In the genomic region with DNA sequence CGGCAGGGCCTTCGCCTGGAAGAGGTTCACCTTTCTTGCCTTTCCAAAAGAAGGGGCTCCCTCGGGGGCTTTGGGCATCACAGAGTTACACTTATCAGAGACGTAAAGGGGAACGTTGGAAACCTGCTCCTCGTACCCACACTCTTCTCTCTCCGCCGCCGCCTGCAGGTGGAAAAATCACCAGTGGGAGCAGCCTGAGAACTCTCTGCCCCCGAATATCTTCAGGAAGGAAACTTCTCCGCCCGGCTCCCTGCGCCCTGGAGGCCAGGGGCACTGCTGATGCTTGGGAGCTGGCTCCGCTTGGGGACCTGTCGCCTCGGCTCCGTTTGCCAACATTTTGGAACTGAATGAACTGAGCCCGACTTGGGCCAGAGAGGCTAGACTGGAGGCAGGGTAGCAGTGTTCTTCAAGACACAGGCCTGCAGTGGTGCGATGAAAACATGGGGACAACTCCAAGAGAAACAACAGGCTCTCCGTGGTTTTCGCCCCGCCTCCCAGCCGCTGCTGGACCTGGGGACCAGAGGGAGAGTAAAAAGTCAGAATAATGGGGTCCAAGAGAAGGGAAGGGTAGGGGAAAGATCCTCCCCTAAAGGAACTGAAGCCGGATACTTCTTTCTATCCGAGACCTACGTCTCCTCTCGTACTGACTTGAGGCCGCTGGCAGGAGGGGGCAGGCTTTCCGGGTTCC, we compare ENCODE assay signal across 8 mouse cellular contexts. TPM values are rescaled to one million over a fixed set of nuclear protein-coding genes. Genes with fewer than 3 reads are reported as not detected.
DNase-seq lines count a peak whose midpoint lies in the region; ATAC-seq and TF ChIP-seq lines count a peak whose summit lies in the region.

No protein-coding gene starts in this region.

- peak overlapping the region; percentile 82 for H3K4me2 ChIP-seq in lung, embryonic 14.5 days
- peak overlapping the region; percentile 82 for H3K4me2 ChIP-seq in embryonic facial prominence, embryonic 11.5 days (ENCODE audit: low read depth, low read length)
- peak overlapping the region; percentile 87 for H3K4me2 ChIP-seq in heart, postnatal 0 days (ENCODE audit: low read depth, low read length)
- H3K4me2 ChIP-seq in neural tube, embryonic 14.5 days (ENCODE audit: low read depth, low read length), result peak overlapping the region; percentile 95

- 4% methylated on average over 29 of the region's 29 CpGs for WGBS in lung, embryonic 14.5 days
- WGBS in embryonic facial prominence, embryonic 11.5 days, result under 1% methylated on average over 29 of the region's 29 CpGs
- WGBS in heart, postnatal 0 days, result 5% methylated on average over 29 of the region's 29 CpGs
- WGBS in limb, embryonic 10.5 days, result under 1% methylated on average over 29 of the region's 29 CpGs
- WGBS in neural tube, embryonic 14.5 days, result under 1% methylated on average over 29 of the region's 29 CpGs

- no peak for ATAC-seq in lung, embryonic 14.5 days (ENCODE audit: insufficient read depth)
- ATAC-seq in embryonic facial prominence, embryonic 11.5 days (replicated peaks; ENCODE audit: insufficient number of reproducible peaks, low FRiP score, low TSS enrichment, low read depth), result no peak
- ATAC-seq in heart, postnatal 0 days (ENCODE audit: insufficient read depth, low read depth), result no peak
- no peak for ATAC-seq in neural tube, embryonic 14.5 days (ENCODE audit: low read depth)
- ATAC-seq in CD4-positive, CD25-positive, alpha-beta regulatory T cell, adult 4 months, result no peak

- H3K27me3 ChIP-seq in lung, embryonic 14.5 days (ENCODE audit: insufficient read depth, low read length), result peaks cover 78% of the 10 kb centered on the region
- no peaks in the 10 kb centered on the region for H3K27me3 ChIP-seq in embryonic facial prominence, embryonic 11.5 days (ENCODE audit: control insufficient read depth, insufficient read depth, low read length)
- H3K27me3 ChIP-seq in heart, postnatal 0 days (ENCODE audit: control insufficient read depth, insufficient read depth, low read length), result peaks cover 73% of the 10 kb centered on the region
- H3K27me3 ChIP-seq in limb, embryonic 10.5 days (ENCODE audit: low read depth, poor library complexity, severe bottlenecking), result 0 out of 2 replicates have a peak, but pooled peaks cover 6% of the 10 kb centered on the region
- H3K27me3 ChIP-seq in neural tube, embryonic 14.5 days (ENCODE audit: control insufficient read depth, insufficient read depth, low read length), result peaks cover 15% of the 10 kb centered on the region

- H3K9me3 ChIP-seq in lung, embryonic 14.5 days (ENCODE audit: low read depth, low read length), result no peaks in the 10 kb centered on the region
- no peaks in the 10 kb centered on the region for H3K9me3 ChIP-seq in embryonic facial prominence, embryonic 11.5 days (replicated peaks; ENCODE audit: control insufficient read depth, low read length)
- no peaks in the 10 kb centered on the region for H3K9me3 ChIP-seq in heart, postnatal 0 days (replicated peaks; ENCODE audit: control insufficient read depth, low read length)
- H3K9me3 ChIP-seq in limb, embryonic 10.5 days (replicated peaks), result no peaks in the 10 kb centered on the region
- no peaks in the 10 kb centered on the region for H3K9me3 ChIP-seq in neural tube, embryonic 14.5 days (ENCODE audit: control insufficient read depth, low read length)

- peak; percentile 16; the same call in 1 of the 2 replicates for TF ChIP-seq CTCF in lung, embryonic 14.5 days (IDR thresholded peaks at IDR 0.05; ENCODE audit: low read depth)
- no peak for TF ChIP-seq CTCF in heart, postnatal 0 days (IDR thresholded peaks at IDR 0.05; ENCODE audit: low read depth)

- H3K4me3 ChIP-seq in lung, embryonic 14.5 days (ENCODE audit: low read depth, low read length), result peak overlapping the region; percentile 54
- peak overlapping the region; percentile 79 for H3K4me3 ChIP-seq in embryonic facial prominence, embryonic 11.5 days (ENCODE audit: low read depth, low read length)
- H3K4me3 ChIP-seq in heart, postnatal 0 days (ENCODE audit: low read depth, low read length), result peak overlapping the region; percentile 56
- peak overlapping the region; percentile 91 for H3K4me3 ChIP-seq in limb, embryonic 10.5 days
- peak overlapping the region; percentile 31 for H3K4me3 ChIP-seq in neural tube, embryonic 14.5 days (ENCODE audit: low read depth, low read length)

- DNase-seq in lung, embryonic 14.5 days, result peak; percentile 44
- no peak for DNase-seq in lung, adult 18-20 months
- peak; percentile 59 for DNase-seq in embryonic facial prominence, embryonic 11.5 days (ENCODE audit: low spot score)
- no peak for DNase-seq in heart, postnatal 0 days (ENCODE audit: low spot score)
- DNase-seq in limb, embryonic 10.5 days (ENCODE audit: low spot score), result peak; percentile 73
- DNase-seq in thymus, postnatal 25 days, result no peak

- no peak for TF ChIP-seq EP300 in heart, postnatal 0 days (IDR thresholded peaks at IDR 0.05; ENCODE audit: low read depth)

- H3K27ac ChIP-seq in lung, embryonic 14.5 days (ENCODE audit: low read depth), result no peak overlapping the region
- H3K27ac ChIP-seq in embryonic facial prominence, embryonic 11.5 days (replicated peaks; ENCODE audit: low read depth, low read length), result peak overlapping the region; percentile 90
- H3K27ac ChIP-seq in heart, postnatal 0 days (ENCODE audit: low read depth), result no peak overlapping the region
- peak overlapping the region; percentile 99 for H3K27ac ChIP-seq in limb, embryonic 10.5 days
- H3K27ac ChIP-seq in neural tube, embryonic 14.5 days (ENCODE audit: low read depth, low read length), result no peak overlapping the region

- H3K4me1 ChIP-seq in lung, embryonic 14.5 days (ENCODE audit: insufficient read depth), result peaks cover 6% of the 10 kb centered on the region; the same call in 1 of the 2 replicates
- peaks cover 6% of the 10 kb centered on the region for H3K4me1 ChIP-seq in embryonic facial prominence, embryonic 11.5 days (ENCODE audit: control insufficient read depth, insufficient read depth, low read length)
- peaks cover 7% of the 10 kb centered on the region; the same call in 1 of the 2 replicates for H3K4me1 ChIP-seq in heart, postnatal 0 days (ENCODE audit: control insufficient read depth, insufficient read depth)
- peaks cover 67% of the 10 kb centered on the region for H3K4me1 ChIP-seq in limb, embryonic 10.5 days
- peaks cover 25% of the 10 kb centered on the region for H3K4me1 ChIP-seq in neural tube, embryonic 14.5 days (ENCODE audit: control insufficient read depth, insufficient read depth, low read length)

- H3K9ac ChIP-seq in lung, embryonic 14.5 days, result peak overlapping the region; percentile 27
- H3K9ac ChIP-seq in embryonic facial prominence, embryonic 11.5 days (replicated peaks; ENCODE audit: low read length), result peak overlapping the region; percentile 94
- no peak overlapping the region for H3K9ac ChIP-seq in heart, postnatal 0 days (replicated peaks; ENCODE audit: low read depth, low read length)
- 0 out of 2 replicates have a peak overlapping the region, but pooled peaks have one; percentile 37 for H3K9ac ChIP-seq in neural tube, embryonic 14.5 days (replicated peaks; ENCODE audit: low read depth, low read length)

- H3K36me3 ChIP-seq in lung, embryonic 14.5 days (ENCODE audit: insufficient read depth), result 0 out of 2 replicates have a peak, but pooled peaks cover 6% of the 10 kb centered on the region
- H3K36me3 ChIP-seq in embryonic facial prominence, embryonic 11.5 days (replicated peaks; ENCODE audit: control insufficient read depth, insufficient read depth, low read depth, low read length), result no peaks in the 10 kb centered on the region; the same call in 1 of the 2 replicates
- no peaks in the 10 kb centered on the region; the same call in 1 of the 2 replicates for H3K36me3 ChIP-seq in heart, postnatal 0 days (replicated peaks; ENCODE audit: control insufficient read depth, insufficient read depth, low read length)
- H3K36me3 ChIP-seq in limb, embryonic 10.5 days, result peaks cover 54% of the 10 kb centered on the region
- no peaks in the 10 kb centered on the region for H3K36me3 ChIP-seq in neural tube, embryonic 14.5 days (ENCODE audit: control insufficient read depth, insufficient read depth, low read length)

RNA-seq across cellular contexts. Expression of gene Wnt5a, which starts 5.9 kb away (rescaled TPM):
- polyA plus RNA-seq in lung, embryonic 14.5 days (2014; fragmentation: Nextera tagmentation; extraction: Ambion mirVana), result 16.1 and 16.2 TPM in 2 replicates
- polyA plus RNA-seq in embryonic facial prominence, embryonic 11.5 days (2014; fragmentation: Nextera tagmentation; extraction: Ambion mirVana), result 66.6 and 67.4 TPM in 2 replicates
- total RNA-seq in heart, postnatal 0 days (2014; rRNA removed; ENCODE audit: low replicate concordance), result 3.3 and 4.2 TPM in 2 replicates
- 3.9 and 4.3 TPM in 2 replicates for polyA plus RNA-seq in heart, postnatal 0 days (2015; fragmentation: Nextera tagmentation; extraction: Ambion mirVana)
- 64.8 and 91.9 TPM in 2 replicates for polyA plus RNA-seq in limb, embryonic 10.5 days (2016; fragmentation: Nextera tagmentation; extraction: Ambion mirVana)
- polyA plus RNA-seq in neural tube, embryonic 14.5 days (2014; fragmentation: Nextera tagmentation; extraction: Ambion mirVana), result 14.2 and 16.6 TPM in 2 replicates
- not detected for polyA plus RNA-seq in CD4-positive, CD25-positive, alpha-beta regulatory T cell, adult 4 months (2017; shearing (Covaris generic))

Comparison
In these comparisons a context has a peak if more than half of its experiments do, and no peak if none do; other contexts are left out.
1. DNase-seq: peak in lung, embryonic 14.5 days (single experiment), embryonic facial prominence, embryonic 11.5 days (single experiment) and limb, embryonic 10.5 days (single experiment); none in lung, adult 18-20 months (0 of 2), heart, postnatal 0 days (single experiment) and thymus, postnatal 25 days (single experiment).
2. H3K27ac ChIP-seq: peak in embryonic facial prominence, embryonic 11.5 days (single experiment) and limb, embryonic 10.5 days (single experiment); none in lung, embryonic 14.5 days (single experiment), heart, postnatal 0 days (single experiment) and neural tube, embryonic 14.5 days (single experiment).
3. H3K4me3 ChIP-seq: peak in every context shown above with its lines; median percentile 91 in limb, embryonic 10.5 days; 79 in embryonic facial prominence, embryonic 11.5 days; 56 in heart, postnatal 0 days; 54 in lung, embryonic 14.5 days; 31 in neural tube, embryonic 14.5 days.
4. Peak in every context shown above with its lines, with median percentiles within 50 percentile points of each other: H3K4me2 ChIP-seq.